Mouse (Mus musculus) liver, adult 2 months (tissue): ENCODE measurements around the gene Cyp4f14.

ENCODE experiments used
- CTCF ChIP-seq: fragments of 200-500 bp; IDR thresholded peaks from 2 replicates; pipeline ENCODE4 v1.5.1; 2011; ENCODE audit warnings: low read depth, low read length, control low read depth
- POLR2A ChIP-seq: fragments of 200-500 bp; IDR thresholded peaks from 2 replicates; pipeline ENCODE4 v1.6.1; 2011; ENCODE audit warnings: low read length, control low read depth; ENCODE audit not compliant: insufficient read depth; ENCODE audit errors: extremely low read depth

- TF ChIP-seq POLR2A (no peak), CTCF (no peak)
Observed at GRCm38 (mm10) chr17:32946716-32947115, 29.6 kb upstream of the Cyp4f14 start.
